Mouse (Mus musculus) monocyte, adult 5-6 weeks (primary cell): ENCODE results near the gene 1700014D04Rik. TPM values are rescaled to one million over a fixed set of nuclear protein-coding genes. Genes with fewer than 3 reads are reported as not detected.
A peak's percentile ranks its signal among the peaks of the same experiment; 100 is the strongest.
"Not testable (repeated sequence)": the region's sequence is repeated elsewhere in the genome, so short reads cannot be mapped to it uniquely, and the experiment has no call there.

Experiments
- ATAC-seq: fragments of 153-309, 156-312 bp; replicated peaks from 2 replicates; pipeline ENCODE4 v1.8.0; 2017; ENCODE audit warnings: mild to moderate bottlenecking; ENCODE audit not compliant: low TSS enrichment, insufficient number of reproducible peaks, severe bottlenecking, poor library complexity, low FRiP score
- total RNA-seq: library from RNA; stranded (forward); fragments of 200-1000, 200-491, 200-594 nt; gene quantifications from 3 replicates; pipeline ENCODE4 v1.2.3, GENCODE M21; 2017

Gene 1700014D04Rik
- total RNA-seq: not detected in 3 replicates

DNA sequence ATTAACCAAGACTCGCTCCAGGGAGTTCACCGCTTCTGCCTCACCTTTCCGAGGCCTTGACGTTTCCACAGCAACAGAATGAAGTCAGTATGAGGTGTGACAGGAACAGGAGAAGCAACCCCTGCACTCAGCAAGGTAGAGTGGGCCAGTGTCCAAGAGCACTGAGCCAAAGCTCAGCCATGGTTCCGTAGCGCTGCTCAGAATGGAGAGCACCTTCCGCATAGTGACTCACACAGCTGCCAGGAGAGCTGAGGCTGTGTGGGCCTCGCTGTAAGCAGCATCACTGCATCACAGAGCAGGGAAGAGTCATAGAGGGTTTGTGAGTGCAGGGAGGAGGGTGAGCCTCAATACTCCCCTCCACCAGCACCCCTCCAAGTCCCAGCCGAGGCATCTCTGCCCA, at the start of gene 1700014D04Rik:
1700014D04Rik (minus strand) TSS at position 42 of the 400 bp plus-strand sequence.
- peak; percentile 31; the same call in 1 of the 2 replicates for ATAC-seq

DNA sequence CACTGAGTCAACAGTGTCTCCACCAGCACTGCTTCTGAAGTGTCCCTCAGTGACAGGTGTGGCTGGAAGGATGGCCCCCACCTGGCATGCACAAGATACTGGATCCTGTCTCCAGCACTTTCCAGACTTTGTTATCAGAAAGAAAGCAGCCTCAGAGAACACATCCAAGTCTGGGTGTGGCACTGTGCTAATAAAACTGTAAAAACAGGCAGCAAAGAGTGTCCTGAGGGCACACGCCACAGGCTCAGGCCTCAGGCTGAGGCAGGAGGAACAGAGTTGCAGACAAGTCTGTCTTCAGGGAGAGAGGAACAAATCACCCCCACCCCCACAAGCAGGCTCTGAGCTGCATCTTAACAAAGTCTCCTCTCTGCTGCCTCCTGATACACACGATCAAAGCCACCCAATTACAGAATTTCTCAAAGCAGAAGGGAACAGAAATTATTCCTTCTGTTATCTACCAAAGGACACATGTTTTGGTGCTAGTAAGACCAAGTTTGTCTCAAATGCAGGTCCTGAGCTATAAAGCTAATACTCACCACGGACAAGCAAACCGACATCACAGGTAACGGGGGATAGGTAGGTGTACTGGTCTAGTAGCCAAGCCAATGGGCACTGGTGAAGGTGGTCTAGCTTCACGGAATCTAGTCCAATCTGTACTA, 49.4 kb upstream of the 1700014D04Rik start:
- no peak for ATAC-seq

DNA sequence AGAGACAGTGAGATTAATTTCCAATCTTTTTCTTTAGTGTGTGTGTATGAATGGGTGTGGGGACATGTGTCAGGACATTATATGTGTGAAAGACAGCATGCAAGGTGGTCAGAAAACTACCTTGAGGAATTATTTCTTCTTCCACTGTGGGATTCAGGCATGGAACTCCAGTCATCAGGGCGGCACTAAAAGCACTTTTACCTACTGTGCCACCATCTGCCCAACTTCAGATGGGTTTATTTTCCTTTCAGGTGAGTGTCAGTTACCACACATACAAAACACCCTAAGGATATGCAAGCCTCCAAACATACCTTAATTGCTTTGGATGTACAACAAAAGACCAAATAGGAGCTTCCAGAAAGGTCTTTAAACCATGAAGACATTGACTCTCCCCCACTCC, 48.2 kb upstream of the 1700014D04Rik start:
- ATAC-seq: no peak

DNA sequence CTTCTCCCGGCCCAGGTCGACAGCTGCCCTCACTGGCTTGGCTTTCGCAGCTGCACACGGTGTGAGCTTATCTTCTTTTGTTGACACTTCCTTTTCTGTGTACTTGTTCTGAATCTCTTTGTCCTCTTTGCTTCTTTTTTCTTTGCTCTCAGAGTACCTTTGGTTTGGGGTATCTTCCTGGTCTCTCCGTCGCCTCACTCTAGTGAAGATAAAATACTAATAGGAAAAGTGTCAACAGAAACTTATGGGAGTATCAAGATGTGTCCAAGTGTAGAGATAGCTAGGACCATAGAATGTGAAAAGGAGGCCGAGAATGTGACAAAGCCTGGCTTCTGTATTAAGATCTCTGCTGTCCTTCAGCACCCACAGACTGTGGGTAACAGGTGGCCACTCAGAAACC, 35.6 kb upstream of the 1700014D04Rik start, which contains the start of gene Gm49354:
Gm49354 (minus strand) TSS at position 101 of the 400 bp plus-strand sequence.
- ATAC-seq: no peak

DNA sequence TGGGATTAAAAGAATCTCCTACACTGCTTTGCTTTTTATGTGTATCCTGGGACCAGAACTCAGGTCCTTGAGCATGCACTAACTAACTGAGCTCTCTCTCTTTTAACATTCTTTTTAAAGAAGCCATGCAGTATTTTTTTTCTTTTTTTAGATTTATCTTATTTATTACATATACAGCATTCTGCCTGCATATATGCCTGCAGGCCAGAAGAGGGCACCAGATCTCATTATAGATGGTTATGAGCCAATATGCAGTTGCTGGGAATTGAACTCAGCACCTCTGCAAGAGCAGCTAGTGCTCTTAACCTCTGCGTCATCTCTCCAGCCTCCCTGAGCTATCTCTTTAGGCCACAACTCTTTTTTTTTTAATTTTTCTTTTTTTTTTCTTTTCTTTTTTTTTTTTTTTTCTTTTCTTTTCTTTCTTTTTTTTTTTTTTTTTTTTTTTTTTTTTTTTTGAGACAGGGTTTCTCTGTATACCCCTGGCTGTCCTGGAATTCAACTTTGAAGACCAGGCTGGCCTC, 33.3 kb upstream of the 1700014D04Rik start:
- ATAC-seq: not testable (repeated sequence)

DNA sequence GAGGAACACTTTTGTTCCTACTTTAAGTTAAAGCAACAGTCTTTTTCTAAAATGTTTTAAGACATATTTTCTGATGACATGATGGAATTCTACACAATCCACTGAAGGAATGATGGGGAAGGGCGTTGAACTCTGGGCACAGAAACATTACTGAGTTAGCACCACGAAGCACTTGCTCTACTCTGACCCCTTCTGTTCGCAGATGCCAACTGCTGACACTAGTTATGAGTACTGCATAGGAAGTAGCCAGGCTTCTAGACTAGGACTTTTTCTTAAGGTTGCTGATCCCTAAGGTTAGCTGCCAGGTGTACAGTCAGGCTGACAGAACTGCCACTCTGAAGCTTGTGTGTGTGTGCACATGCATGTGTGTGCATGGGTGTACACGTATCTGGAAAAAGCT, 32.7 kb upstream of the 1700014D04Rik start:
- ATAC-seq: no peak

DNA sequence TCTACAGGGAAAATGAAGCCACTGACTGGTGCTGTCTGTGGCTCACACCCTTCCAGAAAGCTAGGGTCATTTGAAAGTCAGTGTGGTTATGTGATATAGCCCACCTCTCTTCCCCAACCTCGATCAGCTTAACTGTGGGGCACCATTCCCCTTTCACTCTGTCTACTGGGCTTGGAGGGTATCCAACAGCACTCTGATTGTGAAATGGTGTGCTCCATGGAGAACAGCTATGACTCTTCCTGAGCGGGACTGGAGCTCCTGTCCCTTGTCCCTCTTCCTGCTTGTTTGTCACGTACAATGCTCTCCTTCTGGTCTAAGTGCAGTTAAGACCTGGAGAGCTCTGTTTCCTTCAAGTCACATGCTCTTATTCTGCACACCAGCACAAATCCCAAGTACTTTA, 28.6 kb upstream of the 1700014D04Rik start:
- ATAC-seq: no peak

DNA sequence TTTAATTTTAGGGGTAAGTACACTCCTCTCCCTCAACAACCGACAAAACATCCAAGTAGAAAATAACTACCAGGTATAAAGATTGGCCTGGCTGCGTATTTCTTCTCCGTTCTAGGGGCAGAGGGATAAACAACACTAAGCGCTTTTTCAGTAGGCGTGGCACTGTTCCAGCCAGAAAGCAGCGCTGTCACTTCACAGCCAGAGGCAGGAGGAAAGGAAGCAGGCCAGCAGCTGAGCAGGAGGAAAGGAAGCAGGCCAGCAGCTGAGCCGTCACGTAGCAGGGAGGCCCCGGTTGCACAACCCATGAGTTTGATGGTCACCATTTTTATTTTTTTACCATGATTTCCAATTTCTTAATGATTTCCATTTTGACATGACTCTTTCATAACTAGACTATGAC, 24.7 kb upstream of the 1700014D04Rik start:
- ATAC-seq: peak; percentile 52

DNA sequence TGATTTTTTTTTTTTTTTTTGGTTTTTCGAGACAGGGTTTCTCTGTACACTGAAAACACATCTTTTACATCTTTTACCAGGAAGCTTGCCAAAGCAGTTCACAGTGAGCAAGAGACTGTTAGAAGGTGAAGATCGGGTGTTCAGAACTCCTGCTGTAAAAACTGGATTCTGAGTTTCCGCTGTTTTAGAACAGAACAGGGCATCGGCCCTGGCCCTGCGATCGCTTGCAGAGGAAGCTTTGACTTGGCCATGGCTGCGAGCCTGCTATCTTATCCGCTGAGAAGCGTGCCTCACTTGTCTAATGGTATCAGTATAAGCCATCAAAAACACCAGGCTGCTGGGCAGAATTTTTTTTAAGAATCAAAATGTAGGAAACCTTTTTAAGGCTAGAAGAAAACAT, 24.3 kb upstream of the 1700014D04Rik start:
- no peak for ATAC-seq

DNA sequence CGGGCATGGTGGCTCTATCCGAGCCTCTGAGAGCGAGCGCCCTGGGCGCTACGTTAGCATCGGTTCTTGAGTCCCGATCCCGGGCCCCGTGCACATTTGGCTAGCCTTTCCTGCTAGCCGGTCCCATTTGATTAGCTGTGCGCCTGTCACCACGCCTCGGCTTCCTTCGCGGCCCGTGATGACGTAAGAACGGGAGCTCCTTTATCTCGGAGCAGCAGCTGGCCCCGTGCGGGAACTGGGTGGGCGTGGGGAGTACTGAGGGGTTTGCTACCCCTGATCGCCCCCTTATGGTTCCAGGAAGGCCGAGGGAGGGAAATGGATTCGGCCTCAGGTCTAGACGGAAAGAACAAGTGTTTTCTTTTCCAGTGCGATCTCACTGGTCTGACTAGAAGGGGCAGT, 23.6 kb upstream of the 1700014D04Rik start:
- ATAC-seq: peak; percentile 59

DNA sequence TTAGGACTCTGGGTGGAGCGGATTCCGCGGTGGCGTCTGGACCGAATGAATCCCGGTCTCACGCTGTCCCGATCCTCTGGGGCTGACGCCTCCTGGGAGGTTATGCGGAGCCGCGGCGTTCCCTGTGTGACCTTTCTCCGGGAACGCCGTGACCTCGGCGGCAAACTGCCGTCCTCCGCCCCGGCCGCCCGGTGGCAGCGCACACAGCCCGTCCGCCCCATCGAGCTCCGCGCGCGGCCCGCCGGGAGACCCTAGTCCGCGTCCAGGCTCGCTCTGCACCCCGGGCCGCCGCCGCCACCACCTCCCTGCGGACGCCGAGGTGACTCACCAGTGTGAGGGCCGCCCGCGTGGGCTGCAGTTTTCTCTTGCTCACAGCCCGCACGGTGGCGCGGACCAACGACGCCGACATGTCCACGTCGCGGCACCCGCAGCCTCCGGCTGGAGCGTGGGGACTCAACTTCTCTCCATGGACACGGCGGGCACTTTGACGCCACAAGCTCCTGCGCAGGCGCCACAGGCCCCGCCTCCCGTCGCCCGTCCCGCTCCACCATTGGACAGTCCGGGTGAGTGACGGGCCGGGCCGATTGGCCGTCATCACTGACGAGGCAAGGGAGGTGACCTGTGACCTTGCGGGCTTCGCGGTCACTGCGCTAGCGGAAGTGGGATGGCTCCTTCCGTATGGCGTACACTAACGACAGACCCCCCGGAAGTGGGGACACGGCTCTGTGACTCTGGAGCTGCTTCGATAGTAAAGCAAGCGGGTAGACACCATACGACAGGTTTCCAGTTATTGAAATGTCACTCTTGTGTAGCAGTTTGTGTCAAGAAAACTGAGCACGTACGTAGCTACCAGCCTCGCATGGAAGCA, 23.0 kb upstream of the 1700014D04Rik start, which contains the start of gene Isca1:
Isca1 (minus strand) TSS at position 515 of the 868 bp plus-strand sequence.
- ATAC-seq: peak; percentile 94

DNA sequence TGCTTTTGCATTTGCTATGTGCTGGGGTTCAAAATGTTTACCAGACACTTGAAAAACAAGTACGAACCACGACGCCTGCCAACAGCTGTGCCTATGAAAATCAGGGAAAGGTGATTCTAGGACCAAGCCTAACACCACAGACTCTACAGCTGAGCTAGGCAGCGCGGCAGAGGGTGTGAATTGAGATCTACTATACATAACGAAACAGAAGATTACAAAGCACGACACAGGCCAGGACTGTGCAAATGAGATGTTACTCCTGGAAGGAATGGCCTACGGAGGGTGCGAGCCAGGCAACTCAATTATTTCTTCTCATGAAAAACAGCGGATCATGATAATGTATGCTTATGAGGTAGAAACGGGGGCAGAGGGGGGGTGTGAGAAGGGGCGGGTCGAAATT, 22.0 kb upstream of the 1700014D04Rik start:
- no peak for ATAC-seq

DNA sequence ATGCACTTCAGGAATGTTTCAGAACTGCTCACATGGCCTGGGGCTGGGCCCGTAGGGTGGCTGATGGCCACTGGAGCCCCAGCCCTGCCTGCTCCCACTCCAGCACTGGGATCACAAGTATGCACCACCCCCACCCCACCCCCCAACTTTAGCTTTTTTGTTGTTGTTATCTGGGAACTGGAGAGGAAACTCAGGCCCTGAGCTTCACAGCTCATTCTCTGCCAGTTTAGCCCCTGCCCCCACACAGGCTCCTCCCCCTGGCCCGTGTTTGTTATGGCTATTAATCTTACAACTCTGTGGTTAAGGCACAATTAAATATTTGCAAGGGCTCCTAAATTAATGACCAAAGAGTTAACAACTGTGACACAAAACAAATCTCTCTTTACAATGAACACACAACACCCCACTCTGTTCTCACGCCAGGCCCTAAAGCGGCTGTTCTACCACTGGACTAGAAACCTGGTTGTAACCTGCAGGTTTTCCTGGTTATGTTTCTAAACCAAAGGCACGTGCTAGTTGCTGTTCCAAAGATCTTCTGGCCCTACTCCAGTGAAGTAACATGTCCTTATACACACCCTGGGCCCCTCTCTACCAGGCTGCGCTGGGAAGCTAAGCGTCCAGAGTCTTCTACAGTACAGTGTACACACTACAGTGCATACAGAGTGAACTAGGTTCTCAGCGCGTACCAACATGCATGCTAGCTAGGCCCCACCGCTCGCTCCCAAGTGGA, 20.4 kb upstream of the 1700014D04Rik start:
- ATAC-seq: no peak

DNA sequence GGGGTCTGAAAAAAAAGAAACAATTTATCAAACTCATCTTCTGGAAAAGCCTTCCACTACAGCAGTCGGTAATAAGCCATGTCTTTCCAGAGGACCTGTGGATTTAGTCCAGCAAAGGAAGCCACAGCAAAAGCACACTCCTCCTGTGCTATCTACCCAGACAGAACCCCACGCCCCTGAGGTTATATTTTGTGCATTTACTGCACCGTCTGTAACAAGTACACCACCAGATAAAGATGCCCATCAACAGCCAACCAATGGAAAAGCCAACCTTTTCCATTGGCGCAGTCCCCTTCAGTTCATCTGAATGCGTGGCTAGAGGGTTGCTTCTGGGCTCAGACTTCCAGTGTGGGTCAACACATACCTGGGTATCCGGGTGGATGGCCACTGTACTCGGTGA, 16.2 kb upstream of the 1700014D04Rik start:
- no peak for ATAC-seq

DNA sequence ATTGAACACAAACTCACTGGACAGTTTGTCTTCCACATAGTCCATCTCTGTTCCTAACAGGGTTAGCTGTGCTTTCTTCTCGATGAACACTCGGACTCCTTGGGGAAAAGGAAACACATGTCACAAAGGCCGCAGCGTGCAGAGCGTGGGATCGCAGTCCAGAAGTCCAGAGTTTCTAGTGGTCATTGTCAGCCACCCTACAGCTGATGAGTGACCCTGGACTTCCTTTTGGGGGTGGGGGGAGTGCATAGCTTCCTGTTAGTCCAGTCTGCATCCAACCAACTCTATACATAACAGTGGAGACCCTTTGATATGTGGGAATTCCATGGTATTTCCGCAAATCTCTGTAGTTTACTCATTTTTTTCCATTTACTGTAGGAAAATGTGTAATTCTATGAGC, 10.4 kb upstream of the 1700014D04Rik start:
- no peak for ATAC-seq

DNA sequence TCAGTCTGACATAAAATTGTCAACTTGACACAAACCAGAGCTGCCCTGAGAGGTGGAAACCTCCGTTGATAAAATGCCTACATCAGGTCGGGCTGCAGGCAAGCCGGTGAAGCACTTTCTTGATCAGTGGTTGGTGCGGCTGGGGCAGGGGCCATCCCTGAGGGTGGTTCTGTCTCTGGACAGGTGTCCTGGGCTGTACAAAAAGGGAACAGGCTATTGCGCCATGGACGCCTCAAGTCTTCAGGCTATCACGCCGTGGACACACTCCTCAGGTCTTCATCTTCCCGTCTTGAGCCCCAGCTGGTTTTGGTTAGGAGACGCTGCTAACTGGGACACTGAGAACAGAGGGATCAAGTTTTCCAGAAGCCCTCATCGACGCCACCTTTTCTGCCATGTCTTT, 3.8 kb upstream of the 1700014D04Rik start:
- no peak for ATAC-seq

DNA sequence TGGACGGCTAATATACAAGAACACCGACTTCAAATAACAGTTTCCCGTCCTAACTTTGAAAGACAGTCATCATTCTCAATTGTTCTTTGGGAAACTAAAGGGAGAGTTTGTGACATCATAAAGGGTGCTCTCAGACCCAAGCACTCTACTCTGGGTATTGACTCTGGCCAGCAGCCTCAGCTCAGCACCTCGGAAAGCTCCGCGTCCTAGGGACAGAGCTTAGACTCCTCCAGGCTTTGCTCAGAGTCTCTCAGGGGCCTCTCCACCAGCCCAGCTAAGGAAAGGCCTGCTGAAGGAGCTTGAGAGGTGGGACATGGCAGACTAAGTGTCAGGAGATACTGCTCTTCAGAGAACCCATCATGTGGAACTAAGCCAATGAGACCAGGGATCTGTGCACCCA, 388 bp downstream of the 1700014D04Rik start:
- no peak for ATAC-seq

DNA sequence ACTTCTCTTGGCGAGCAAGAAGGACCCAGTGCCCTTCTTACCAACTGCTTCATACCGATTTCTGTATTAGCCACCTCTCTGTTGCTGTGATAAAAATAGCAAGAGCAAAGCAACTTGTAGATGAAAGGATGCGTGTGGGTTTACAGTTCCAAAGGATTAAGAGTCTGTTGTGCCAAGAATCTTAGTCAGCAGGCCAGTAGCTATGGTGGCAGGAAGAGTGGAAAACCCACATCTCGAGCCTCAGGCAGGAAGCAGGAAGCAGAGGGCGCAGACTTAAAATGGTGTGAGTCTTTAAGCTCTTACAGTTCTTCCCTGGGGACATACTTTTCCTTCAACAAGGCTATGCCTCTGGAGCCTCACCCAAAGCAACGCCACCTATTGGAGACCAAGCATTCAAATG, 1.1 kb downstream of the 1700014D04Rik start:
- ATAC-seq: no peak

DNA sequence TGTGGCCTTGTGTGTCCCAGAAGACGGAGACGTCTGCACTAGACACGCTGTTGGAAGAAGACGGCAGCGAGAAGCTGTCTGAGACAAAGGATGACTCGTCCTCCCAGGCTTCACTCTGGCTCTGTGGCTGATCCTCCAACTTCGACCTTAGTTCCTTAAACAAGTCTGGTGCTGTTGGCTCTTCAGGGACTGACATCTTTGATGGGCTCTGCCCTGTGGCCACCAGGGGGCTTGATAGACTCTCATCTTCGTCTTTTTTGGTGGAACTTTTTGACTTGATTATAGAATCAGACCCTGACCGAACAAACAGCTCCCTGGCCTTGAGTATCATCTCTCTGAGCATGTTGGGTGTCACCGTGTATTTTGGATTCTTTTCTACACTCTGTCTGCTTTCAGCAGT, 4.9 kb downstream of the 1700014D04Rik start:
- no peak for ATAC-seq
